Mouse (Mus musculus): ENCODE data around the gene Faf1.

DNA sequence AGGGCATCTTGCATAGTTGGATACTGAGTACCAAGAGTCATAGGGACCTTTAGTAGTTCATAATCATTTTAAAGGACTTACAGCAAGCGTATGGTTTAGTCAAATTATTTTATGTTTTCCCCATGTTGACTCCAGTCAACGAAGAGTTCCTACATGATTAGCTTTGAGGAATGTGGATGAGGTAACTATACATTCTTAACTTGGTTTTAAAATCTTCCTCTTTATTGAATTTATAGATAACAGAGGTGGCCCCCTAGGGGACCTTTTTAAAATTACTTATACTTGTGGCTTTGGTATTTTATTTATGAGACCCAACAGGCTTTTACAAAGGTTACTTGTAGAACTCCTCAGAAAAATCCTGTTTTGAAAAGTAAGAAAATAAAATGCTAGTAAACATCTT lies 6.2 kb upstream of the Faf1 start:
- TF ChIP-seq CHD2 (IDR thresholded peaks at IDR 0.05; ENCODE audit: low read depth, low read length), result no peak
- TF ChIP-seq ZC3H11A (IDR thresholded peaks at IDR 0.05; ENCODE audit: borderline replicate concordance, low read depth, low read length), result no peak
- TF ChIP-seq ZNF384 (IDR thresholded peaks at IDR 0.05; ENCODE audit: low read depth, low read length), result no peak
